Mouse (Mus musculus) cerebellum, adult 8-10 months (tissue): ENCODE measurements around the gene Pcgf5.
A peak's percentile ranks its signal among the peaks of the same experiment; 100 is the strongest.

Source experiments
- DNase-seq: peaks from one replicate; pipeline ENCODE4 v3.0.0; 2022

Gene Pcgf5

DNA sequence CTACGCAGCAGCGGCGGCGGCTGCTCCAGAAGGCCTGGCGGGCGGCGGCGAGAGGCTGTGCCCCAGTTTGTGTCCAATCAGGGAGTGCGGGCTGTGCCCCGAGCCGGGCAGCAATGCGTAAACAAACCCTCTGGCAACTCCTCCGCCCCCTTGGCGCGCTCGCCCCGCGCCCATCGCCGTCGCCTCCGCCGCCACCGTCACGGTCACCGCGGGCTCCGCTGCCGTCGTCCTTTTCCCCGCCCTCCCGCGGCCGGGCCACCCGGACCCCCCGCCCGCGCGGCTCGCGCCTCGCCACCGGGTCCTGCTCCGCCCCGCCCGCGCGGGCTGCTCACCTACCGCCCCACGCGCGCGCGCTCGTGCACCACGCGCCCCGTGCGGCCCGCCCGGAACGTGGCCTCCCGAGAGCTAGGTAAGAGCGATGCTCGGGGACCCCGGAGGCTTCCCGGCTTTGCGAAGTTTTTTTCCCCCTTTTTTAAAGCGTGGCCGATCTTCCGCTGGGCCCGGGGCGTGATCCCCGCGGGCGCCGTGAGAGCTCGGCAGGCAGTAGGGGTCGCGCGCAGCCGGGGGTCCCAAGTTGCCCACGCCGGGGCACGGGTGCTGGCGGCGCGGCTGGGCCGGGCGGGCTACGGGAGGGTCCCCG is at the start of gene Pcgf5:
TSS of gene Pcgf5 (plus strand) at position 149 of the 640 bp plus-strand sequence.
- DNase-seq: peak; percentile 78

DNA sequence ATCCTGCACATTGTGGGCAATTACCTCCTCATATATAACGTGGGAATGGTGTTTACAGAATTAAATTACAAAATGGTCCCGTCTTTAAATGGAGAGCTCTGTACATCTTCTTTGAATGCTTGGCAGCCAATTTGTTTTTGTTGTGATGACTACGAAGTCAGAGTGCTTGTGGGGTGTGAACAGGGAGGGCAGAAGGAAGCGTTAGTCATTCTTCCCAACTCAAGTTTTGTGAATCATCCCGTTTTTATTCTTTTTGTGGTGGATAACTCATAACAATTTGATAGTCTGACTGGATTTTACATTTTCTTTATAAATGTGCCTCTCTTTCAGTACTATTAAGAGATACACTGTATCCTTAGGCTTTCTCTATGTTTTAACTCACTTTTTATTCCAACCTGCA is 42.6 kb upstream of the Pcgf5 start:
- no peak for DNase-seq

DNA sequence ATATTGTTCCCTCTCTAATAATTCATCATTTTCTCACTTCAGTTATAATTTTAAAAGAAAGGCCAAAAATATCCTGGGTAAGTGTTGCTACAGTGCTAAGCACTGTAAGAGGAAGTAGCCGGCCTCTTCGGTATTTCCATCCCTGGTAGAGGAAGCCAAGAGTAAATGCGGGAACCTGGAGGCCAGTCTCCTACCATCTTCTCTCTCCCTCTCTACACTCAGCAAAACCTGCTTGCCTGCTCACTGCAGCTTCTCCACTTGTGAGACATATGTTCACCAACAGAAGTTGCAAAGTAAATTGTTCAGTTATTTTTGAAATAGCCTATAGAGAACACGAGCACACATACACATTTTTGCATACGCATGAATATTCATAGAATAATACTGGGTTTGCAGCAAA is 34.1 kb upstream of the Pcgf5 start:
- DNase-seq: no peak

DNA sequence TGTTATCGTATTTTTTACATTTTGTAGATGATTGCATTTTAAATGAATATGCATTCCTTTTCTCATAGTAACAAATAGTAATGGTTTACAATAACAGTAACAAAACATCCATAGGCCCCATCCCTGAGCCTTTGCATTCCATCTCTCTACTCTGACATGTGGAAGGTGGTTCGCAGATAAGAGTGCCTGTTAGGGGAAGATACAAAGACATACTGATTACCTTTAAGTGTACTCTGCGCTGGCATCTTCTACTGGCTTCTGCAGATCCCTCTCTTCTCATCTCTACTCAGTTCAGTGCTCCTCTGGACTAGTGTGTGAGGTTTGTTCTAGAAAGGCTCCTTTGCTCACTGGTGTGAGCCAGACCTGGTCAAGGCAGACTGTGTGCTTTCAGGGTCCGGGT is 28.4 kb upstream of the Pcgf5 start:
- no peak for DNase-seq

DNA sequence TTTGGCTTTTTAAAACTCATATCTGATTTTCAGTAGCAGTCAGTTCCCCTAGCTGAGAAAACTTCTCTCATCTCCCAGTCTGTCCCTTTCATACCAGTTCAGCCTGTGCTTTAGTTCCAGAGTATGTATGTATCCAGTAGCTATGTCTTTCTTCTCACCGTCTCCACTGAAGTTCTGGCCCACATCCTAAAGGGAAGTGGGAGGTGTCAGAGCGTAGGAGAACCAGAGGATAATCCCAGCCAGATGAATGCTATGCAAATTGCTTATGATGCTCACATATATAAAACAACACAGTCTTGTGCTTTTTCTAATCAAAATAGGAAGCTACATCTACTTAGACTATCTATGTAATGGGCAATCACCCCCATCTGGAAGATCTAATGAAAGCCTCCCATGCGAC is 27.0 kb upstream of the Pcgf5 start:
- DNase-seq: no peak

DNA sequence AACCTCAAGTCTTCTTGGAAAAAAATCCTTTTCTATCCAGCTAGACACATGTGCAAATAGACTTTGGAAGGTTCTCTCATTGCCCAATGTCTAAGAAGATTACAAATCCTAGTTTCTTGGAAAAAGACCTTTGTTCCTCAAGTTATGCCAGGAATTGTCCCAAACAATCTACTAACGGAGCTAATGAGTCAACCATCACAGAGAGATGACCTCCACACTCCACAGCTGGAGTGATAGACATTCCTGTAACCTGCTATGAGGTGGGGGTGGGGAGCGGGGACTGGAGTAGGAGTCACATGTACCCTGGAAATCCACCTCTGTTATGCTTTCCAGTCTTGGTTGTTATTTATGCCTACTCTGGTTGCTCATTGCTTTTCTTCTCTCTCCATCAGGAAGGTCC is 24.8 kb upstream of the Pcgf5 start:
- DNase-seq: no peak

DNA sequence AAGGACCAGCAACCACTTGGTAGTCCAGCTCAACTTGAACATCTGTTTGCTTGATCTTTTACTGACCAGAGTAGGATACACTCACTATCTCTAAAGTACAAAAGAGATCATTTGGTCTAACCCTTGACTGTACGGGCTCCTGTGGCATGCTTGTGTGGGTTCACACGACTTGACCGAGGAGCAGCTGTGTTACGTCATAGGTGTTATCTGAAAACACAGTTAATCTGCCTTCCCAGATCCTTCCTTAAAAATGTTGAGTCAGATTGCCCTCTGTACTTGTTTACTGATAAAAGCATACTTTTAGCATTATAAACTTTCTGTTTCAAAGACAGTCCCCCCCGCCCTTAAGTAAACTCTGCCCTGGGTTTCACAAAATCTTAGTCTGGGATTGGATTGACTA is 19.4 kb upstream of the Pcgf5 start:
- no peak for DNase-seq

DNA sequence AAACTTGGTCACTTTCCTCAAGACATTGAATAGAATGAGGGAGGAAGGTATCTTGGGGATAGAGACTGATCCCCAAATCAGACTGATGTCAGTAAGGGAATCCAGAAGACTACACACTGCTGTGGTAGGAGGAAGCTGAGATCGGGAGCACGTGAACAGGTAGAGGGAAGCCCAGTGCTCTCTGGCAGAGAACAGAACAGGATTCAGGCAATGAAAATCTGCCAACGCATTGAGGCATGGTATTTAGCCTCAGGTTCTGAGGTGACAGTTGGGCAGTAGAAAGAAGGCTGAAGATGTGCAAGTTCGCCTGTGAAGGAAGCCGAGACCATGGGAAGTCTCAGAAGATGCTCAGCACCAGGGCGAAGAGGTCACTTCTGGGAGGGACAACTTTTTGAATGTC is 733 bp upstream of the Pcgf5 start:
- peak; percentile 18 for DNase-seq

DNA sequence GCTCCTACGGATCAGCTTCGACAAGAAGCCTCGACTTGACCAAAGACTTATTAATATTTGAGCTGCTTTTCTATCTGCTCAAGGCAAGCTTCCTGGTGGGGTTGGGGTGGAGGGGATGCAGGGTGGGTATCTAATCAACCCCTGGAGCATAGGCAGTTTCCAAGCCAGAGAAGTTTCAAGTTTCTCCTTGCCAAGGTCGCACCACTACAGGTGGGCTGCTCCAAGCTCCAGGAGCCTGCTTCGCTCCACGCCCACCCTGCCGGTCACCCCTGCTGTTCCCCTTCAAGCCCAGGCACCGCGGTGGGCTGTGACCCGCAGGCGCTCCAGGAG is 313 bp upstream of the Pcgf5 start:
- DNase-seq: no peak

DNA sequence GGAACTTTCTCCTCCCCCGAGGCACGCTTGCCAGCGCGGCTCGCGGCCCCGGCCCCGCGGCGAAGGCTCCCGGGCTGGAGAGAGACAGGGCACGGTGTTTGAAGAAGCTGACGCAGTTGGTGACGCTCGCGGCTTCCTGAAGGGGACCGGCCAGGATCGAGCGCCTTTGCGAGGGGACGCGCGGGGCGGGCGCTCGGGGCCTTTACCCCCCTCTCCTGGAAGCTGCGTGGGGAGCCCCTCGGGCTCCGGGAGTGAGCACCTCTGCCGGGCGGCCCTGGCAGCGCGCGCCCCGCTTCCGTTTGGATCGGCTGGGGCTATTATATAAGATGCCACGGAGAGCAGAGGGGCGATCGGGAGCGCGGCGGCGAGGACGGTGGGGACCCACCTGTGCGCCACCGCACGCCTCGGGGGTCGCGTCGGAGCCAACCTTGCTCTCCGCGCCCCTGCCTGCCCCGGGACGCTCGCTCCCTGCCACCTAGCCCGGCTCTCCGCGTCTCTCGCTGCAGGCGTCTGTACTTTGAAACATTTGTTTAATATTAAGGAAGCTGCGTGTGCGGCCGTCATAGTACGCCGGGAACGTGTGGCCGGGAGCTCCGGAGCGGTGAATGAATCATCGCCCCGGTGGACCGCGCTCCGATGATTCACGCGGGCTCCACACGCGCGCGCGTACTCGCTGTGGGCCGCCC is 835 bp downstream of the Pcgf5 start:
- peak; percentile 66 for DNase-seq

DNA sequence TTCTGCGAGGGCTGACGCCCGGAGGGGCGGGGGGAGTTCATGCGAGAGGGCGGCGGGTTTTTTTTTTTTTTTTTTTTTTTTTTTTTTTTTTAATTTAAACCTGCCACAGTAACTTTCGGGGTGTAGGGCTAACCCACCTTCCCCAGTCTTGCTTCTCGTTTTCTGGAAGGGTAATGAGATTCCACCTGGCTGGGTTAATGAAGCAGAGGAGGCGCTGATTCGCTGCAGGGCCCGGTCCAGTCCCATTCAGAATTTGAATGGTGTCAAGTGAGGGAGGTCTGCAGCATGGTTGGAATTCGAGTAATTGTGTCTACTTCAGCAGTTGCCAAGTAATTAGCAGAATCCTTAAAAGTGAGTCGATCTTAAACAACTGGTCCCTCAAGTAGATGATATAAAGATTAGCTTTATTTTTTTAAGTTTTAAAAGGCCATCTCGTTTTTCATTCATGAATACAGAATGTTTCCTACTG is 1.4 kb downstream of the Pcgf5 start:
- no peak for DNase-seq

DNA sequence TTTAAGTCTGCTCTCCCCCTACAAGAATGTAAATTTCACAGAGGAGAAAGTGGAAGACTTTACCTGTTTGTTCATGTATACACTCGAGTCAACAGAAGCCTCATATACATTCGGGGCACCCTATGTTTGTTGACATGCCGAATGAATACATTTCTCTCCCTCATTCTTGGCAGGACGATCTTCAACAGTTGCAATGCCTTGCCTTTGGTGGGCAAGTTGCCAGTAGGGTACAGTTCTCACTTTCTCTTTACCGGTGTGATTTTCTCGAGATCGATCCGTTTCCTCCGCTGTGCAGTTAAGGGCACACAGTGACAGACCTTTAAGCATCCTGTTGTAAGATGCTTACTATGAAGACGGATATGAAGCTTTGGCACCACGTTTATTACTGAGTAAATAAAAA is 2.1 kb downstream of the Pcgf5 start:
- DNase-seq: no peak

DNA sequence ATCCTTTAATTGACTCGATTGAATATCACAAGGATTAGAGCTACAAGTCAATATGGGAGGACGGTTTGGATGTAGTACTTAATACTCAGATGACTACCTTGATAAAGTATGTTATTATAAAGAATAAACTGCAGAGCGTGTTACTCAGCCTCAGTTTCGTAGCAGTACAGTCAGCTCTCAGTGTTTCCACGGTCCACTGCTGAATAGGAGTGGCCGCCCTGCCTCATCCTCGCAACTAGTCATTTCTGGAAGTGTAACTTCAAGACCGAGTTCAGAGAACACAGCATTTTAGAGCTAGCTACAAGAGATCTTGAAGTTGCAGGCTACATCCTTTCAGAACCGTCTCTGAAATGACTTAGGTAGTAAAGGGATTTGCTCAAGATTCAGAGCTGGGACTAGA is 2.8 kb downstream of the Pcgf5 start:
- no peak for DNase-seq

DNA sequence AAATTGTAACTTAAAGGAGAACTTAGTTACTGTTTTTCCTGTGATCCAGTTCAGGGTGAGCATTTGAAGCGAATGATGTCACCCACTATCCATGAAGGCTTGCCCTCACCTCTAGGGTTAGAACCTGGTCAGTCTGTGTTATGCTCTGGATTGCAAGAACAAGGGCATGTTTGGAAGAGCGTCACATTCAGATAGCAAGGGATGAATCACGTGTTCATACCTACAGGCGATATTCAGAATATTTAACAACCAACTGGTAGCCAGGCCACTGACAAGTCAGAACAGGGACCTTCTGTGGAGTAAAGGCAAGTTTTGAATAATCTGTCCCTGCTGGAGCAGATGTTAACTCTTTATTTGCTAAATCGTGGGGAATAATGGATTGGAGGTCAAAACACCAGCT is 14.4 kb downstream of the Pcgf5 start:
- no peak for DNase-seq

DNA sequence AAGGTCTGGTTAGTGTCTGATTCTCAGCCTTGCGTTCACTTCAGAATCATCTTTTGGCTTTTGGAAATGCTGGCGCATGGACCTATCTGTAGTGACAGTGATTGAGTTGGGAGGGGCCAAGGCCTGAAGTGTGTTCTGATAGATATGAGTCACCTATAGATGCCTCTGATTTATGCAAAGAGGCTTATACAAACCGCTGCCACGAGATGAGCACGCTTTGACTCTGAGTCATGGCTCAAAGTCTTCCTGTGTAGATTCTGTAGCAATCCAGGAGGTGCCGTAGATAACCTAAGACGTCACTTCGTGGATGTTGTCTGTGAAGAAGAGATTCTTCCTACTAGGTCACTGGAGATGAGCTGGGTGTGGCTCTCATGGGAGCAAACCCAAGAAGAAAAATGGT is 16.6 kb downstream of the Pcgf5 start:
- no peak for DNase-seq

DNA sequence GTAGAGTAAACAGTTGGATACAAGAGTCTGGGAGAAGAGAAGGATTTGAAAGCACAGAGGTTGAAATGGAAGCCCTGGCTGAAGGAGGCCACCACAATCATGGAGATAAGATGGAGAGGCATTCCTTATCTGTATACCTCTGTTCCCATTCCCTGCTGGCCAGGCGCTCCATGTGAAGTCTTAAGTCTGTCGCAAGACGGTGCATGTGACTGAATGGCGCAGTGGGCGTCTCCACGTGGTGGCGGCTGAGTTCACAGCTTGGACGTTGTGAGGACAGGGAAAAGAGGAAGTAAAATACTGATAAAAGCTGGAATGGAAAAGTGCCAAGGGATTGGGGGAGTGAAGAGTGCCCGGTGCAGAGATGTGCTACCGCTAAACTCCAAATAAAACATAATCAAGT is 23.4 kb downstream of the Pcgf5 start:
- no peak for DNase-seq

DNA sequence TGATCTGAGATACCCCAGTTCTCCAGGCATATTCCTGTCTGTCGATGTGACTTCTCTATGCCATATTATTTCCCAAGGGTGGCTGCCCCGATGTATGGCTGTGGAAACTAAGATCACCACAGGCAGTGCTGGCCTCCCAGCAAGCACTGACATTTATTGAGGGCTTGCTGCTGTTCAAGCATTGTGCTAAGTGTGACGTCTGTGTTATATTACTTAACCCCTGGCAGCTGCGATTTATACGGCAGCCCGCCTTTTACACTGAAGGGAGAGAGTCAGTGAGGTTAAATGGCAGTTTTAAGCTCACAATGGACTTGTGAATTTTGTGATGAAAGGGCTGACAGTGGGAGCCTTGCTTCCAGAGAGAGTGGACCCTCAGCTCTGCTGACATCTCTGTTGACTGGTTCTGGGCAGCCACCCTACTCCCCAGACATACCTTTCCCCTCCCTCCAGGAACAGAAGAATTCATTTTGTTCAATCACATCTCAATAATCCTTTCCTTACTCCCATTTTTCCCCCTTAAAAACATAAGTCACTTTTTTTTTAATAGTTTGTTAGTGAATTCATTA is 25.0 kb downstream of the Pcgf5 start:
- DNase-seq: no peak

DNA sequence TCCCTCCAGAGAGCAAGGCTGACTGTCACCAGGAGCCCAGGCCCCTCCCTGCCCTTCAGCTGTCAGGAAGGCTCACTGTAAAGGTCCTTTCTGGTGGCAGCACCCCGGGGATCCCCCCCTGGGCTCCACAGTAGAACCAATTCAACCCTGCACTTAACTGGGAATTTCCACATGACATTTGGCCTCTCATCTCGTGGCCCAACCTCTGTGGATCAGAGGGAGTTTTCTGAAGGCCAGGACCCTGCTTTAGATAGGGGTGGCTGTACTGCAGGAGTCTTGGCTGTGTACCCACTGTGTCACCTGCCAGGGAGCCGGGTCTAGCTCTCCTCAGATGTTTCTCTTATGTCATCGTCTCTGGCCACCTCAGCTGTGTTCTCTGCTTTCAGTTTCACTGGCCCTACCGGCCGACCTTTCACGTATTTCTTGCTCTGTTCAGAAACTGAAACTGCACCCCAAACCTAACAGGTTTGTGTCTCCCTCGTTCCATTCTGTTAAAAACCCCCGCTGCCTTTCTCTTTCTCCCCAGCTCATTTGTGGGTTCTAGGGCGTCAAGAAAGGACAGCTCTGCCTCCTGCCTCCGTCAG is 27.2 kb downstream of the Pcgf5 start:
- no peak for DNase-seq

DNA sequence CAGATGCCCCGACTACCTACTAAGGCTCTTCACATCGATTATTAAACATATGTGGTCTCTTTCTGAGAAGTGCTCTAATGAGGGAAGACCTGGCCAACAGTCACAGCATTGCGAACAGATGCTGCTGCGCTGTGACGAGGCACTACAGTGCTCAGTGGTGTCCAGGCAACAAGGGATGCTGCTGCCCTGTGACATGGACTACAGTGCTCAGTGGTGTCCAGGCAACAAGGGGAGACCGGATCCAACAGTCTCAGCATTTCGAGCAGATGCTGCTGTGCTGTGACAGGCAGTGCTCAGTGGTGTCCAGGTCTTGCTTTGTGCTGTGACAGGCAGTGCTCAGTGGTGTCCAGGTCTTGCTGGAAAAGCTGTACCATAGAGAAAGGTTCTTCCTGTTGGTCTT is 29.6 kb downstream of the Pcgf5 start:
- DNase-seq: no peak

DNA sequence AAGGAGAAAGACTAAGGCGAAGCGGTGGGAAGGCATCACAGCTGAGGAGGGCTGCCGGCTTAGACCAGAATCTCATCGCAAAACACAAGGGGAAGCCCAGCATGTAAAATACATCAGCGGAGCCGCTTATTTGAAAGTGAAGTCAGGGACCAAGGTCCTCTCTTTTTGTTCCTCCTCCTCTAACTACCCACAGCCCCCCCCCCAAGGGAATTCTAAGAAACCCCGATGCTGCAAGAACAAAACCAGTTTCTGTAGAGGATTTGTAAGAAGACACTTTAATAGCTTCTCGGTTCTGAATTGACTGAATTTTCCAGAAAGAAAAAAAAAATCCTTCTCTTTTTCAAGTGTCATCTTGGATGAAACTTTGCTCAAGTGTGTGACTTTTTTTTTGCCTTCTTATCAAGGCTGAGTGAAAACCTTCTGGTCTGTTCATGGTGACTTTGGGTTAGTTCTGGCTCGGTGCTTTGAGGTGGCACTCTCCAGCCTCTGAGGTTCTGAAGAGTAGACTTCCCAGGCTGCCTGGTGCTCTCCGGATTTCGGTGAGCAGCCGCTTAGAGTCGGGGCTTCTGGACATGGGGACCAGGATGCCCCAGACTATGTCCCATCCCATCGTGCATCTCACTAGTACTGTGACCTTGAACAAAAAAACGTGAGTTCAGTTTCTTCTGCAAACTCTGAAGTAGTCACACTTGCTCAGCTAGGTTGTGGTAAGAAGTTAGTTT is 30.6 kb downstream of the Pcgf5 start:
- no peak for DNase-seq

DNA sequence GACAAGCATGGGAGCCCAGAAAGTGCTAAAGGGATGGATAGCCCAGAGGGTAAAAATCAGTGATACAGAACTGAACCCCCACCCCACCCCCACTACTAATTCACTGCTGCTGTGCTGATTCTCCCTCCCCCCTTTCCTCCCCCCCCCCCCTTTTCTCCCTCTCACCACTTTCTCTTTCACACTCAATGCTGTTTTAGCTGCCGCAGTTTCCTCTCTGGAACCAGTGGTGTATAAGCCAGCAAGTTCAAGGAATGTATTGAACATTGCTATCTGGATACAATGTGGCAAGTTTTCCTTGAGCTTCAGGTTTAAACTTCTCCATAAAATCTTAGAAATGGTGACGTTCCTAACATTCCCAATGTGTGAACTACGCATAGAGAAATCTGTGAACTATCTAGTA is 34.8 kb downstream of the Pcgf5 start:
- DNase-seq: no peak

DNA sequence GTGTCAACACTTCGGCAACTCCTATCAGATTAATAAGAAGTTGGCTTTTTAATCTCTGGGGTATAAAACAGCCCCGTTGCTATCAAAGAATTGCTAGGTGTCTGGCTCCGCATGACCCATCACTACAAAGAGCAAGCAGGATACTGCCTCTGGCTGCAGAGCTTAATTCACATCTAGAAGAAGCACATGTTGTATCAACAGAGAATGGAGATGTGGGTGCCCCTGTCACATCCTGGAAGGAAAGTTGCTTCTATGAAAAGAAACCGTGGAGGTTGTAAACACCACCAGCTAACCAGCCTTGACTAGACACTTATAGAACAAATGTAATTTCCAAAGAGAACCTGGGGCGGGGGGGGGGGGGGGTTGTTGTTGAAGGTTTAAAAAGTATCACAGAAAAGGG is 35.9 kb downstream of the Pcgf5 start:
- no peak for DNase-seq

DNA sequence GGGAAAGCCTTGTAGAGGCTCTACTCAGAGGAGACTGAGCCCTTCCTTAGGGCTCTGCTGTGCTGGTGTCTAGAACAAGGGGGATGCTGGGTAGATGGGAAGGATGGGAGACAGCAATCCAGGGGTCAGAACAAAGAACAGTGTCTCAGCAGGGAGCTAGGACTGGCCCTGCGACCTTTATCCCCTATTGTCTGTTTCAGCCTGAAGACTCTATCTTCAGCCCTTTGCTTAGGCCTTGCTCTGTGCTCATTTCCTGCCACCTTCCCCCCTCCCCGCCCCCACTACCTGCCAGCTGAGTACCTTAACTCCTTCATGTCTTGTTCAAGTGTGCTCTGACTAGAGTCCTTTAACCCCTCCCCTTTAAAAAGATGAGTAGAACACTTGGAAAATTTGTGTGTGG is 36.3 kb downstream of the Pcgf5 start:
- DNase-seq: no peak

DNA sequence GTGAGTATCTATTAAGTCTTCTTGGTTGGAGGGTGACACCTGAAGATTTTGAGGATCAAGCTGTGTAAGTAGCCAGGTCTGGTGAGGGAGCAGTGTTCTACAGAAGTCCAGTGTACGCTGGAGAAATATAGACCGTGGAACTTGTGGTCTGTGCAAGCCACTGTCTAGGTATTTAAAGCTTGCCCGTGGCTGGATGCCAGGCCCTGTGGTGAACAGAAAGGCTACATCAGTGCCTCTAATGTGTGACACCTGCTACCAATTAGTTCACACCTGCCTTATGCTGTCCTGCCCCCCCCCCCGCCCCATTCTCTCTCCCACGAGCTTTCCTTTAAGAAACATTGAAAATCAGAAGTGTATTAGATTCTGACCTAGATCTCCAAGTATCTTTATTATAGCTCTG is 40.4 kb downstream of the Pcgf5 start:
- peak; percentile 69 for DNase-seq
